15 mouse cellular contexts compared by ENCODE assay signal in genomic region chr14:8367727-8368520, GRCm38 (mm10). TPM values are rescaled to one million over a fixed set of nuclear protein-coding genes. Genes with fewer than 3 reads are reported as not detected.
DNase-seq lines count a peak whose midpoint lies in the region; ATAC-seq lines count a peak whose summit lies in the region.
"Had no signal": no experiment of that assay in that cellular context is flagged by ENCODE, and none has a peak within 500 bp of the region (broad histone marks: within the 10 kb centered on the region; RNA-seq: fewer than 3 reads in every experiment).

No protein-coding gene starts in this region.

- H3K27me3 ChIP-seq in hindbrain, embryonic 12.5 days = no peaks in the 10 kb centered on the region
- H3K27me3 ChIP-seq in midbrain, embryonic 16.5 days (ENCODE audit: control insufficient read depth, insufficient read depth, low read depth, low read length) = no peaks in the 10 kb centered on the region
- H3K27me3 ChIP-seq: embryonic facial prominence, embryonic 13.5 days had no signal

- no peak overlapping the region for H3K9ac ChIP-seq in hindbrain, embryonic 12.5 days
- no peak overlapping the region for H3K9ac ChIP-seq in midbrain, embryonic 16.5 days (ENCODE audit: low read depth, low read length)
- H3K9ac ChIP-seq: embryonic facial prominence, embryonic 13.5 days had no signal

- H3K9me3 ChIP-seq in hindbrain, embryonic 12.5 days (replicated peaks) = no peaks in the 10 kb centered on the region
- no peaks in the 10 kb centered on the region for H3K9me3 ChIP-seq in midbrain, embryonic 16.5 days (replicated peaks; ENCODE audit: control insufficient read depth, low read length, poor library complexity, severe bottlenecking)
- H3K9me3 ChIP-seq: embryonic facial prominence, embryonic 13.5 days had no signal

- peak; percentile 19 for DNase-seq in adrenal gland, adult 2 months
- no peak for DNase-seq in adrenal gland, postnatal 10 days
- peak; percentile 34 for DNase-seq in embryo, embryonic 10 days (ENCODE audit: low spot score)
- no peak for DNase-seq in layer of hippocampus, adult 11-12 months (ENCODE audit: low spot score)
- no peak for DNase-seq in gastrocnemius, postnatal 4 days (ENCODE audit: low spot score in 2 of 2)
- no peak for DNase-seq in Muller cell, postnatal 12 days (ENCODE audit: inconsistent ontology term)

- no peaks in the 10 kb centered on the region for H3K36me3 ChIP-seq in hindbrain, embryonic 12.5 days
- H3K36me3 ChIP-seq in midbrain, embryonic 16.5 days (ENCODE audit: control insufficient read depth, insufficient read depth, low read length) = no peaks in the 10 kb centered on the region
- H3K36me3 ChIP-seq: embryonic facial prominence, embryonic 13.5 days had no signal

- H3K27ac ChIP-seq in hindbrain, embryonic 12.5 days = no peak overlapping the region
- H3K27ac ChIP-seq in midbrain, embryonic 16.5 days (ENCODE audit: low read length) = no peak overlapping the region
- H3K27ac ChIP-seq: embryonic facial prominence, embryonic 13.5 days had no signal

- H3K4me2 ChIP-seq in hindbrain, embryonic 12.5 days (replicated peaks) = no peak overlapping the region
- H3K4me2 ChIP-seq in midbrain, embryonic 16.5 days (ENCODE audit: low read length) = no peak overlapping the region
- H3K4me2 ChIP-seq: embryonic facial prominence, embryonic 13.5 days; heart, embryonic 11.5 days had no signal

- peaks cover 17% of the 10 kb centered on the region for H3K4me1 ChIP-seq in hindbrain, embryonic 12.5 days
- peaks cover 9% of the 10 kb centered on the region; the same call in 1 of the 2 replicates for H3K4me1 ChIP-seq in midbrain, embryonic 16.5 days (ENCODE audit: control insufficient read depth, insufficient read depth, low read length)

- H3K4me3 ChIP-seq in hindbrain, embryonic 12.5 days = no peak overlapping the region
- no peak overlapping the region for H3K4me3 ChIP-seq in midbrain, embryonic 16.5 days (ENCODE audit: low read depth, low read length)
- H3K4me3 ChIP-seq: embryonic facial prominence, embryonic 13.5 days; gastrocnemius, adult 2 months had no signal

- 35% methylated on average over 4 of the region's 4 CpGs for WGBS in hindbrain, embryonic 12.5 days
- WGBS in midbrain, embryonic 16.5 days = 43% methylated on average over 4 of the region's 4 CpGs

- ATAC-seq in hindbrain, embryonic 12.5 days (ENCODE audit: low FRiP score) = peak; percentile 57
- 0 out of 2 replicates have a peak, but pooled peaks have one; percentile 34 for ATAC-seq in midbrain, embryonic 16.5 days

RNA-seq across cellular contexts. Expression of gene Oit1, which starts 10.6 kb away (rescaled TPM):
- total RNA-seq in adrenal gland, adult 2 months (2021) = not detected
- 0.08 TPM in 1 of 2 replicates, not detected in the other for polyA plus RNA-seq in adrenal gland, adult 2 months (2012; rRNA removed)
- total RNA-seq in adrenal gland, postnatal 10 days (2021) = not detected
- not detected in 2 replicates for polyA plus RNA-seq in hindbrain, embryonic 12.5 days (2016; fragmentation: Nextera tagmentation; extraction: Ambion mirVana)
- 0.22 TPM in 1 of 2 replicates, not detected in the other for polyA plus RNA-seq in midbrain, embryonic 16.5 days (2015; fragmentation: Nextera tagmentation; extraction: Ambion mirVana)
- total RNA-seq in gastrocnemius, postnatal 4 days (2021) = not detected
- total RNA-seq: adrenal gland, adult 18-20 months; gastrocnemius, adult 2 months; layer of hippocampus, adult 18-20 months; left cerebral cortex, postnatal 36 days; MEL had no signal
- polyA plus RNA-seq: heart, embryonic 11.5 days had no signal

RNA-seq across cellular contexts. Expression of gene Fam107a, which starts 50.1 kb away (rescaled TPM):
- 1 to 10 TPM; 4.3 to 5.2 TPM for total RNA-seq in adrenal gland, adult 2 months (2021)
- 1.1 and 1.2 TPM in 2 replicates for polyA plus RNA-seq in adrenal gland, adult 2 months (2012; rRNA removed)
- 1 to 10 TPM; 2.0 to 5.2 TPM for total RNA-seq in adrenal gland, postnatal 10 days (2021)
- polyA plus RNA-seq in hindbrain, embryonic 12.5 days (2016; fragmentation: Nextera tagmentation; extraction: Ambion mirVana) = 2.5 and 4.5 TPM in 2 replicates
- polyA plus RNA-seq in midbrain, embryonic 16.5 days (2015; fragmentation: Nextera tagmentation; extraction: Ambion mirVana) = 0.92 and 1.4 TPM in 2 replicates
- total RNA-seq in gastrocnemius, postnatal 4 days (2021) = 1 to 10 TPM; 1.3 to 2.2 TPM
- total RNA-seq: MEL had no signal

Comparison
In these comparisons a context has a peak if more than half of its experiments do, and no peak if none do; other contexts are left out.
1. DNase-seq: peak in adrenal gland, adult 2 months (single experiment) and embryo, embryonic 10 days (single experiment); none in adrenal gland, postnatal 10 days (single experiment), layer of hippocampus, adult 11-12 months (single experiment), gastrocnemius, postnatal 4 days (0 of 2) and Muller cell, postnatal 12 days (single experiment).